Mouse (Mus musculus): ENCODE results near the gene Acsf3.

DNA sequence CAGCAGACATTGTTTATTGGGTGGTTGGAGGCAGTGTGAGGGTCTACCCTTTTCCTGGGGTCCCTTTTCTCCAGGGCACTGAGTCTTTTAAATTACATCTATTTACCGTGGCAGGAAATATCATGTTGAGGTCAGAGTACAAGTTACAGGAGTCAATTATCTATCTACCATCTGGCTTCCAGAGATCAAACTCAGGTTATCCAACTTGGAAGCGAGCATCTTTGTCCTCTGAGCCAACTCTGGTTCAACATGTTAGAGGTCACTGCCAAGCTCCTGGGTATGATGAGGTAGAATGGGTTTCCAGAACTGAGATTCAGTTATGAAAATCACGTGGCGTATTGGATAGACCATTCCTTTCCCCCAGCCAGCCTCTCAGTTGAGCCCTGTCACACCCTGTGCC, 79.8 kb downstream of the Acsf3 start:
- TF ChIP-seq POLR2A (IDR thresholded peaks at IDR 0.05; ENCODE audit: control insufficient read depth, low read depth, low read length) (no peak), CTCF (IDR thresholded peaks at IDR 0.05; ENCODE audit: control insufficient read depth, insufficient read depth, insufficient replicate concordance, low read depth, low read length) (no peak)

All from testis, adult 2 months (tissue).